Mouse (Mus musculus) limb, embryonic 11.5 days (tissue): ENCODE data around the gene Ino80d. TPM values are rescaled to one million over a fixed set of nuclear protein-coding genes. Genes with fewer than 3 reads are reported as not detected.

Experiments
- ATAC-seq: fragments of 200-750 bp; cut with Nextera tagmentation; 2 replicates; pipeline ENCODE4 v1.8.0; 2017; ENCODE audit warnings: low read depth; ENCODE audit not compliant: insufficient number of reproducible peaks, low FRiP score, low TSS enrichment
- DNase-seq: peaks from one replicate; pipeline ENCODE4 v3.0.0-alpha.2; 2015; ENCODE audit warnings: low spot score
- H3K27ac ChIP-seq: fragments of 300-500 bp; sonication (generic); replicated peaks from 2 replicates; pipeline ENCODE4 v1.5.1; 2014; ENCODE audit warnings: low read depth, mild to moderate bottlenecking, low read length
- H3K27me3 ChIP-seq: fragments of 300-500 bp; sonication (generic); 2 replicates; pipeline ENCODE4 v1.6.1; 2014; ENCODE audit warnings: mild to moderate bottlenecking, low read length, mixed read lengths; ENCODE audit not compliant: control insufficient read depth, insufficient read depth
- H3K36me3 ChIP-seq: fragments of 300-500 bp; sonication (generic); 2 replicates; pipeline ENCODE4 v1.6.1; 2014; ENCODE audit warnings: mild to moderate bottlenecking, low read length, moderate library complexity, mixed read lengths; ENCODE audit not compliant: control insufficient read depth, insufficient read depth
- H3K4me1 ChIP-seq: fragments of 300-500 bp; sonication (generic); 2 replicates; pipeline ENCODE4 v1.6.1; 2014; ENCODE audit warnings: low read length, mixed read lengths; ENCODE audit not compliant: control insufficient read depth, insufficient read depth
- H3K4me2 ChIP-seq: fragments of 300-500 bp; sonication (generic); 2 replicates; pipeline ENCODE4 v1.6.1; 2014; ENCODE audit warnings: low read depth, mild to moderate bottlenecking, moderate library complexity; ENCODE audit not compliant: severe bottlenecking
- H3K4me3 ChIP-seq: fragments of 300-500 bp; sonication (generic); 2 replicates; pipeline ENCODE4 v1.5.1; 2014; ENCODE audit warnings: low read depth, low read length
- H3K9ac ChIP-seq: fragments of 300-500 bp; sonication (generic); 2 replicates; pipeline ENCODE4 v1.6.1; 2014; ENCODE audit warnings: mild to moderate bottlenecking, low read length
- H3K9me3 ChIP-seq: fragments of 300-500 bp; sonication (generic); 2 replicates; pipeline ENCODE4 v1.6.1; 2016; ENCODE audit warnings: low read length; ENCODE audit not compliant: control insufficient read depth
- WGBS: fragments of 180-500 bp; shearing (Covaris S2); extraction: QIAGEN DNeasy Blood & Tissue Kit; methylation state at CpG from one replicate; pipeline ENCODE4 v1.1.7; 2014; 5-methylcytosine and 5-hydroxymethylcytosine counted together
- polyA plus RNA-seq: library from polyadenylated mRNA; unstranded; fragments of >200 nt; fragmentation: Nextera tagmentation; extraction: Ambion mirVana; gene quantifications from 2 replicates; pipeline ENCODE4 v1.2.1, GENCODE M21; 2014

Ino80d gene
- polyA plus RNA-seq, 1 experiment from 2014 or later, result 9.7 TPM

GRCm38 (mm10) chr1:63098831-63099230, 15.6 kb downstream of the Ino80d start:
- 88% methylated on average over 4 of the region's 4 CpGs for WGBS
- Histone ChIP-seq H3K4me2 (no peak overlapping the region), H3K27me3 (no peaks in the 10 kb centered on the region), H3K36me3 (peaks cover 8% of the 10 kb centered on the region), H3K27ac (no peak overlapping the region), H3K9ac (no peak overlapping the region), H3K4me1 (no peaks in the 10 kb centered on the region), H3K9me3 (no peaks in the 10 kb centered on the region), H3K4me3 (no peak overlapping the region)
- ATAC-seq (no peak), DNase-seq (no peak)

DNA sequence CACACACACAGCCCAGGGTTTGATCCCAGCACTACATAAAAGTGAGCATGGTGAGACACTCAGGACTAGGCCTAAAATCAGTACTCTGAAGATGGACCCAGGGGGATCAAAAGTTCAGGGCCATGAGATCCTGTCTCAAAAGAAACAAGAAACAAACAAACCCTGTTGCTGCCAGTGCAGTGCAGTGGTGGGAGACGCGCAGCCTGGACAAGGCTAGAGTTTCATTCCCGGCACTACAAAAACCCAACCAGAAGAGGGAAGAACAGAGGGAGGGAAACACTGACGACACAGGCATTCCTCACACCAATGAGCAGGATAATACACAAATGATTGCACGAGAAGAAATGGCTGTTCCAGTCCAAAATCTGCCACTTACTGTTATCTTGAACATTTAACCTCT, 18.4 kb downstream of the Ino80d start:
- WGBS, result 89% methylated on average over 5 of the region's 5 CpGs
- Histone ChIP-seq H3K36me3 (peaks cover 15% of the 10 kb centered on the region; the same call in 1 of the 2 replicates), H3K27ac (no peak overlapping the region), H3K4me3 (no peak overlapping the region), H3K27me3 (no peaks in the 10 kb centered on the region), H3K4me1 (no peaks in the 10 kb centered on the region), H3K9me3 (no peaks in the 10 kb centered on the region), H3K9ac (no peak overlapping the region), H3K4me2 (no peak overlapping the region)
- no peak for ATAC-seq
- DNase-seq, result no peak

- Histone ChIP-seq H3K27ac (no peak overlapping the region), H3K4me2 (no peak overlapping the region), H3K4me1 (no peaks in the 10 kb centered on the region), H3K9ac (no peak overlapping the region), H3K9me3 (no peaks in the 10 kb centered on the region), H3K4me3 (no peak overlapping the region), H3K27me3 (no peaks in the 10 kb centered on the region), H3K36me3 (peaks cover 31% of the 10 kb centered on the region)
- ATAC-seq (no peak), DNase-seq (no peak)
- WGBS, result 91% methylated on average over 5 of the region's 5 CpGs
Observed at GRCm38 (mm10) chr1:63089795-63090194, 24.7 kb downstream of the Ino80d start.

DNA sequence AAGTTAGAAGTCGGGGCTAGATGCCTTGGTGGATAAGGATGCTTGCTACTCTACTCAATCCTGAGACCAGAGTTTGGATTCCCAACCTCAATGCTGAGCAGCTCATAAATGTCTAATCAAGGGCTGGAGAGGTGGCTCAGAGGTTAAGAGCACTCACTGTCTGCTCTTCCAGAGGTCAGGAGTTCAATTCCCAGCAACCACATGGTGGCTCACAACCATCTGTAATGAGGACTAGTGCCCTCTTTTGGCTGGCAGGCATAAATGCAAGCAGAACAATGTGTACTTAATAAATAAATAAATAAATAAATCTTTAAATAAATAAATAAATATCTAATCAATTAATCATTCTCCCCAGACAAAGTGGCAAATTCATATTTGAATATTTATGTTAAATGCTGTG, 25.9 kb downstream of the Ino80d start:
- Histone ChIP-seq H3K27me3 (no peaks in the 10 kb centered on the region), H3K36me3 (peaks cover 32% of the 10 kb centered on the region), H3K9me3 (no peaks in the 10 kb centered on the region), H3K27ac (no peak overlapping the region), H3K4me2 (no peak overlapping the region), H3K9ac (no peak overlapping the region), H3K4me1 (no peaks in the 10 kb centered on the region), H3K4me3 (no peak overlapping the region)
- DNase-seq (no peak), ATAC-seq (no peak)
- 91% methylated on average over 1 of the region's 1 CpGs for WGBS

GRCm38 (mm10) chr1:63080277-63080676, 34.2 kb downstream of the Ino80d start:
- Histone ChIP-seq H3K4me3 (no peak overlapping the region), H3K9me3 (no peaks in the 10 kb centered on the region), H3K36me3 (peaks cover 12% of the 10 kb centered on the region), H3K4me2 (no peak overlapping the region), H3K4me1 (no peaks in the 10 kb centered on the region), H3K9ac (no peak overlapping the region), H3K27me3 (no peaks in the 10 kb centered on the region), H3K27ac (no peak overlapping the region)
- 94% methylated on average over 5 of the region's 5 CpGs for WGBS
- DNase-seq (no peak), ATAC-seq (no peak)

DNA sequence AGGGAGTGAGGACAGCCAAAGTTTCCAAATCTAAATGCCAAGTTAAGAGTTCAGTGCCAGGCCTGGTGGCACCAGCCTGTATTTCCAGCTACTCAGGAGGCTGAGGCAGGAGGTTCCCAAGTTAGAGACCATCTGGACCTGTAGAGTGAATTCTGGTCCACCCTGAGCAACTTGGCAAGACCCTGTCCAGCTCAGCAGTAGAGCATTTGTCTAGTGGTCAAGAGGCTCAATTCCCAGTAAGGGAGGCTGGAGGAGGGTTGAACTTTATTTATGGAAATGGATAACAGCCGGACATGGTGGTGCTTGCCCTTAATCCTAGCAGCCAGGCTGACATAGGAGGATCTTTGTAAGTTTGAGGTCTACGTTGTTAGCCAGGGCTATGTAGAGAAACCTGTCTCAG, 38.1 kb downstream of the Ino80d start:
- Histone ChIP-seq H3K27me3 (no peaks in the 10 kb centered on the region), H3K4me2 (no peak overlapping the region), H3K4me3 (no peak overlapping the region), H3K27ac (no peak overlapping the region), H3K4me1 (no peaks in the 10 kb centered on the region), H3K36me3 (peaks cover 14% of the 10 kb centered on the region), H3K9ac (no peak overlapping the region), H3K9me3 (no peaks in the 10 kb centered on the region)
- WGBS, result 86% methylated on average over 2 of the region's 2 CpGs
- DNase-seq (no peak), ATAC-seq (no peak)

GRCm38 (mm10) chr1:63071379-63071778, 43.1 kb downstream of the Ino80d start:
- H3K4me2 ChIP-seq, result no peak overlapping the region
- no peak for ATAC-seq

DNA sequence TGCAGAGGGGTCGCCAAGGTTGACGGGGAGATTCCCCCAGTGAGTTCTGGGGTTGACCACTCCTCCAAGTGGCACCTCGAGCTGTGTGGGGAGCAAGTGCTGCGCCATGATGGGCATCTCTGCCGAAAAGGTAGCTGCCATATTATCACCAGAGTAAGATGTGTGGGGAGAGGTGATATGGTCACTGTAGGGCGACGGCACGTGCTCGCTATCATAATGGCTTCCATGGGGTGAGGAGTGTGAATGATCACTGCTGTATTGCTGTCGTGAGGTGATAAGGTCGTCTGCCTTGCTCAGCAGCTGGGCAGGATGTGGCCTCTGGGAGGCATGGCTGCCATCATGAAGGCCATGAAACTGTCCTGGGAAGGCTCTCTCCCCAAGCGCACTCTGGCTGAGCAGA, 56.1 kb downstream of the Ino80d start:
- DNase-seq (no peak), ATAC-seq (no peak)
- Histone ChIP-seq H3K4me1 (no peaks in the 10 kb centered on the region), H3K9ac (no peak overlapping the region), H3K4me2 (no peak overlapping the region), H3K27me3 (no peaks in the 10 kb centered on the region), H3K27ac (no peak overlapping the region), H3K36me3 (peaks cover 24% of the 10 kb centered on the region), H3K9me3 (no peaks in the 10 kb centered on the region), H3K4me3 (no peak overlapping the region)
- 76% methylated on average over 12 of the region's 12 CpGs for WGBS

More at GRCm38 (mm10) chr1:63071379-63071778, 43.1 kb downstream of the Ino80d start:
- no peak for DNase-seq
- Histone ChIP-seq H3K36me3 (peaks cover 8% of the 10 kb centered on the region), H3K9me3 (no peaks in the 10 kb centered on the region), H3K27ac (no peak overlapping the region), H3K9ac (no peak overlapping the region), H3K27me3 (no peaks in the 10 kb centered on the region), H3K4me1 (no peaks in the 10 kb centered on the region), H3K4me3 (no peak overlapping the region)
- WGBS, result 86% methylated on average over 1 of the region's 1 CpGs

DNA sequence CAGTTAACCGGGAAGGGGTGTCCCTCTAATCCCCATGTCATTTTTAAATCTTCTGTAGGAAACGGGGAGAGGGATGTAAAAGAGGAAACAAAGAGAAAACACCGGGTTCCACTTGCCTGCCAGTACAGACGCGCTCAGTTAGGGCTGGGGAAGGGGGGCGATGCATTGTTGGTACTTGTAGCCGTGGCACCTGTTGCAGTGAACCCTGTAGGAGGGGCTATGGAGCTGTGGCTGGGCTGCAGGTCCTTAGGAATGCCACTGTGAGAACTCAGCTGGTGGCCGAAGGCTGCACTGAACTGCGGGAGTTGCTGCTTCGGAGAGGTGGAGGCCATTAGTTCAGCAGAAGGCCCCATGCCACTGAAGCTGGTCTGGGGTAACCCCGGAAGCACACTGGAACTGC, 56.6 kb downstream of the Ino80d start:
- Histone ChIP-seq H3K27me3 (no peaks in the 10 kb centered on the region), H3K36me3 (peaks cover 24% of the 10 kb centered on the region), H3K9me3 (no peaks in the 10 kb centered on the region), H3K27ac (no peak overlapping the region), H3K4me1 (no peaks in the 10 kb centered on the region), H3K4me3 (no peak overlapping the region), H3K9ac (no peak overlapping the region), H3K4me2 (no peak overlapping the region)
- DNase-seq, result no peak
- ATAC-seq, result no peak
- 92% methylated on average over 11 of the region's 11 CpGs for WGBS
